Mouse (Mus musculus) C2C12 (cell line): ENCODE measurements around the gene Cep63.

Source experiments
- CEBPB ChIP-seq: IDR thresholded peaks from one replicate; pipeline ENCODE4 v1.6.1; 2011; ENCODE audit warnings: low read depth, mild to moderate bottlenecking, control low read depth, moderate library complexity
- CTCF ChIP-seq: IDR thresholded peaks from one replicate; pipeline ENCODE4 v1.5.1; 2011; ENCODE audit not compliant: control insufficient read depth, insufficient read depth, insufficient read length
- FOSL1 ChIP-seq: IDR thresholded peaks from one replicate; pipeline ENCODE4 v1.8.0; 2011; ENCODE audit warnings: mild to moderate bottlenecking, low read length; ENCODE audit not compliant: poor library complexity, insufficient read depth, severe bottlenecking
- MAX ChIP-seq: IDR thresholded peaks from one replicate; pipeline ENCODE4 v1.6.1; 2011; ENCODE audit warnings: mild to moderate bottlenecking, control low read depth
- MYOD1 ChIP-seq: IDR thresholded peaks from one replicate; pipeline ENCODE4 v1.6.1; 2011; ENCODE audit warnings: low read depth; ENCODE audit not compliant: control insufficient read depth, insufficient read length
- MYOG ChIP-seq: IDR thresholded peaks from one replicate; pipeline ENCODE4 v1.6.1; 2011; ENCODE audit not compliant: control insufficient read depth, insufficient read length; ENCODE audit errors: extremely low read depth
- USF1 ChIP-seq: IDR thresholded peaks from one replicate; pipeline ENCODE4 v1.6.1; 2011; ENCODE audit warnings: low read depth, mild to moderate bottlenecking, control low read depth, moderate library complexity

GRCm38 (mm10) chr9:102638963-102639362, 12.6 kb upstream of the Cep63 start:
- TF ChIP-seq CTCF: no peak
- no peak for TF ChIP-seq MYOG
- TF ChIP-seq MAX: no peak
- no peak for TF ChIP-seq MYOD1
- TF ChIP-seq CEBPB: no peak
- no peak for TF ChIP-seq USF1
- no peak for TF ChIP-seq FOSL1
